Mouse (Mus musculus) thymus, adult 2 months (tissue): Measurements from ENCODE around the gene Poglut1.

Experiments
- CTCF ChIP-seq: fragments of 200-500 bp; IDR thresholded peaks from 2 replicates; pipeline ENCODE4 v1.5.1; 2012; ENCODE audit warnings: mild to moderate bottlenecking, control low read depth, low read length, moderate library complexity, borderline replicate concordance; ENCODE audit not compliant: control insufficient read depth, poor library complexity, insufficient read depth; ENCODE audit errors: extremely low read depth
- POLR2A ChIP-seq: fragments of 200-500 bp; IDR thresholded peaks from 2 replicates; pipeline ENCODE4 v1.6.1; 2012; ENCODE audit warnings: mild to moderate bottlenecking, low read length, control low read depth, moderate library complexity; ENCODE audit not compliant: control insufficient read depth, poor library complexity, insufficient read depth; ENCODE audit errors: extremely low read depth

GRCm38 (mm10) chr16:38482780-38483562 lies 67.1 kb downstream of the Poglut1 start:
- no peak for TF ChIP-seq CTCF
- TF ChIP-seq POLR2A: no peak
